In the genomic region with DNA sequence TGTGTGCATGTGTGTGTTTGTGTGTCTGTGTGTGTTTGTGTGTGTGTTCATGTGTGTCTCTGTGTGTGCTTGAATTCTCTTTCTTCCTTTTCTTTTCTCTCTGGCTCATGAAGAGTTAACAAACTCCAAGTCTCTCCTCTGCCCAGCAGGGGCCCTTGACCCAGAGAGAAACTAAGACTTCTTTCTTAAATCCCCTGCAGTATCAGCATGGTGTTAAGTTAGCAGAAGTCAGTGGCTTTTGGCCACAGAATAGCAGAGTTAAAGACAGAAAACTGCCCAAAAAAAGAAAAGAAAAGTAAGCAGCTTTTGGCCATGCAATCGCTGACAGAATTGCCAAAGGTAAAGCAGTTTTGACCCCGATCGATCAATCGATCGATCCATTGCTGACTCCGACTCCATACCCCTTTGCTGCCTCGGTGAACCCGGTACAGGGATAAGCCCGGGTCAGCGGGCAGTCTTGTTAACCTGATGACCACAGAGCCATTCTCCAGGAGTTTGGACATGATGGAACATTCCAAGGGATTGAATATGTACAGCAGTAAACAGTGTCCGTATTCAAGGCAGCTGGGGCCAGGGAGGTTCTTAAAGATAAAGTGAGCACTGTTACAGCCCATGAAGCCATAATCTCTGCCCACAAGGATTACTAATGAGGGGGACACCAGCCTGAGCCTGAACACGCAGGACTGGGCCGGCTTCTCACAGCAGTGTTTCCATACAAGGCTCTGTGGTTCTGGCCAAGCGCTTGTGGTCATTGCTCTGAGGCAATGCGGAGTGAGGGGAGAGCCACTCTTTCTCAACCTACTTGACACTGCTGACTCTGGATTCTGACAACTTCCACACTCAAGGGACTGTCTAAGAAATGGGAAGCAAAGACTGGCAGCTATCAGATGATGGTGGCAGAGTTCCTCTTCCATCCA, we compare ENCODE assay signal across 9 mouse cellular contexts. TPM values are rescaled to one million over a fixed set of nuclear protein-coding genes. Genes with fewer than 3 reads are reported as not detected.
A peak's percentile ranks its signal among the peaks of the same experiment; 100 is the strongest.
DNase-seq lines count a peak whose midpoint lies in the region; ATAC-seq and TF ChIP-seq lines count a peak whose summit lies in the region.
"Had no signal": no experiment of that assay in that cellular context is flagged by ENCODE, and none has a peak within 500 bp of the region (broad histone marks: within the 10 kb centered on the region; RNA-seq: fewer than 3 reads in every experiment).

No protein-coding gene starts in this region.

- TF ChIP-seq EP300 in stomach, postnatal 0 days (optimal IDR thresholded peaks at IDR 0.05): no peak

- H3K4me2 ChIP-seq in liver, embryonic 13.5 days: peak overlapping the region; percentile 62
- peak overlapping the region; percentile 18; the same call in 1 of the 2 replicates for H3K4me2 ChIP-seq in stomach, postnatal 0 days (replicated peaks; ENCODE audit: low read depth)

- peaks cover 89% of the 10 kb centered on the region for H3K4me1 ChIP-seq in liver, embryonic 13.5 days (replicated peaks)
- H3K4me1 ChIP-seq in stomach, postnatal 0 days (replicated peaks; ENCODE audit: control insufficient read depth, insufficient read depth): peaks cover 2% of the 10 kb centered on the region; the same call in 1 of the 2 replicates

- no peaks in the 10 kb centered on the region for H3K9me3 ChIP-seq in liver, embryonic 13.5 days (replicated peaks)
- no peaks in the 10 kb centered on the region for H3K9me3 ChIP-seq in stomach, postnatal 0 days (ENCODE audit: control insufficient read depth, low read length)

- no peaks in the 10 kb centered on the region for H3K27me3 ChIP-seq in liver, embryonic 13.5 days
- H3K27me3 ChIP-seq in stomach, postnatal 0 days (ENCODE audit: control insufficient read depth, insufficient read depth, low read length): no peaks in the 10 kb centered on the region

- H3K4me3 ChIP-seq in gastrocnemius, adult 2 months: no peak overlapping the region
- peak overlapping the region; percentile 33 for H3K4me3 ChIP-seq in liver, embryonic 13.5 days (replicated peaks)
- no peak overlapping the region for H3K4me3 ChIP-seq in stomach, postnatal 0 days (ENCODE audit: low read depth, low read length)

- no peak for TF ChIP-seq CTCF in gastrocnemius, adult 2 months (IDR thresholded peaks at IDR 0.05)
- no peak for TF ChIP-seq CTCF in stomach, postnatal 0 days (IDR thresholded peaks at IDR 0.05; ENCODE audit: low read depth)

- H3K9ac ChIP-seq in liver, embryonic 13.5 days: peak overlapping the region; percentile 77
- peak overlapping the region; percentile 18; the same call in 1 of the 2 replicates for H3K9ac ChIP-seq in stomach, postnatal 0 days (ENCODE audit: low read length)

- 34% methylated on average over 15 of the region's 15 CpGs for WGBS in liver, embryonic 13.5 days (ENCODE audit: insufficient replicate concordance)
- 20% methylated on average over 15 of the region's 15 CpGs for WGBS in stomach, postnatal 0 days

- H3K27ac ChIP-seq in gastrocnemius, adult 2 months: peak overlapping the region; percentile 1; the same call in 1 of the 2 replicates
- peak overlapping the region; percentile 98 for H3K27ac ChIP-seq in liver, embryonic 13.5 days
- H3K27ac ChIP-seq in stomach, postnatal 0 days (replicated peaks): peak overlapping the region; percentile 63

- peaks cover 24% of the 10 kb centered on the region for H3K36me3 ChIP-seq in liver, embryonic 13.5 days
- H3K36me3 ChIP-seq in stomach, postnatal 0 days (ENCODE audit: control insufficient read depth, insufficient read depth, low read length): no peaks in the 10 kb centered on the region

- intact Hi-C loops in gastrocnemius, adult 2 months (cut with DNase I): no loop called here

- ATAC-seq in liver, embryonic 13.5 days (ENCODE audit: low read depth): peak; percentile 62
- ATAC-seq in stomach, postnatal 0 days (ENCODE audit: low FRiP score, low TSS enrichment): peak; percentile 67

- DNase-seq in gastrocnemius, adult 2 months: no peak
- DNase-seq in gastrocnemius, postnatal 4 days (ENCODE audit: low spot score in 2 of 2): no peak
- DNase-seq in spleen, adult 12 weeks (ENCODE audit: low spot score): peak; percentile 40
- no peak for DNase-seq in spleen, postnatal 14 days (ENCODE audit: low spot score in 2 of 2)
- DNase-seq in liver, embryonic 13.5 days: peak; percentile 59
- DNase-seq in stomach, postnatal 0 days (ENCODE audit: low spot score): no peak
- DNase-seq in yolk sac, embryonic 10.5 days (ENCODE audit: low spot score): no peak
- no peak for DNase-seq in ovary, postnatal 14 days (ENCODE audit: low spot score)

RNA-seq across cellular contexts. Expression of gene Fam213b, which starts 11.9 kb away (rescaled TPM):
- total RNA-seq in gastrocnemius, adult 2 months (2021): 100 to 1,000 TPM in 1 of 2 experiments, 10 to 100 TPM in 1; 67.9 to 100 TPM
- total RNA-seq in gastrocnemius, postnatal 4 days (2021): 100 to 1,000 TPM; 100 to 112 TPM
- 9.0 and 9.2 TPM in 2 replicates for polyA plus RNA-seq in liver, embryonic 13.5 days (2015; fragmentation: Nextera tagmentation; extraction: Ambion mirVana)
- 62.1 and 65.4 TPM in 2 replicates for polyA plus RNA-seq in stomach, postnatal 0 days (2015; fragmentation: Nextera tagmentation; extraction: Ambion mirVana)

RNA-seq across cellular contexts. Expression of gene Tnfrsf14, which starts 17.5 kb away (rescaled TPM):
- total RNA-seq in gastrocnemius, adult 2 months (2021): 1 to 10 TPM; 1.1 to 2.5 TPM
- total RNA-seq in gastrocnemius, postnatal 4 days (2021): 1 to 10 TPM; 3.2 to 4.3 TPM
- polyA plus RNA-seq in liver, embryonic 13.5 days (2015; fragmentation: Nextera tagmentation; extraction: Ambion mirVana): 49.5 and 51.7 TPM in 2 replicates
- 0.61 TPM in 2 replicates for polyA plus RNA-seq in stomach, postnatal 0 days (2015; fragmentation: Nextera tagmentation; extraction: Ambion mirVana)
- polyA plus RNA-seq: neural tube, embryonic 14.5 days had no signal

RNA-seq across cellular contexts. Expression of gene Mmel1, which starts 41.5 kb away (rescaled TPM):
- not detected for total RNA-seq in gastrocnemius, adult 2 months (2021)
- total RNA-seq in gastrocnemius, postnatal 4 days (2021): under 1 TPM; 0.34 to 0.62 TPM
- polyA plus RNA-seq in liver, embryonic 13.5 days (2015; fragmentation: Nextera tagmentation; extraction: Ambion mirVana): 2.4 TPM in 2 replicates
- polyA plus RNA-seq in stomach, postnatal 0 days (2015; fragmentation: Nextera tagmentation; extraction: Ambion mirVana): not detected in 2 replicates

RNA-seq across cellular contexts. Expression of gene Hes5, which starts 49.9 kb away (rescaled TPM):
- total RNA-seq in gastrocnemius, adult 2 months (2021): not detected
- under 1 TPM; 0.49 to 0.67 TPM for total RNA-seq in gastrocnemius, postnatal 4 days (2021)
- polyA plus RNA-seq in liver, embryonic 13.5 days (2015; fragmentation: Nextera tagmentation; extraction: Ambion mirVana): 0.08 and 0.23 TPM in 2 replicates
- polyA plus RNA-seq in stomach, postnatal 0 days (2015; fragmentation: Nextera tagmentation; extraction: Ambion mirVana): 0.24 and 0.36 TPM in 2 replicates

RNA-seq across cellular contexts. Expression of gene Pank4, which starts 53.1 kb away (rescaled TPM):
- 10 to 100 TPM; 33.8 to 43.6 TPM for total RNA-seq in gastrocnemius, adult 2 months (2021)
- 10 to 100 TPM; 27.4 to 29.9 TPM for total RNA-seq in gastrocnemius, postnatal 4 days (2021)
- polyA plus RNA-seq in liver, embryonic 13.5 days (2015; fragmentation: Nextera tagmentation; extraction: Ambion mirVana): 23.9 and 27.0 TPM in 2 replicates
- 14.8 and 14.9 TPM in 2 replicates for polyA plus RNA-seq in stomach, postnatal 0 days (2015; fragmentation: Nextera tagmentation; extraction: Ambion mirVana)

Comparison
In these comparisons a context has a peak if more than half of its experiments do, and no peak if none do; other contexts are left out.
1. DNase-seq: peak in spleen, adult 12 weeks (single experiment) and liver, embryonic 13.5 days (single experiment); none in gastrocnemius, adult 2 months (single experiment), gastrocnemius, postnatal 4 days (0 of 2), spleen, postnatal 14 days (0 of 2), stomach, postnatal 0 days (single experiment), yolk sac, embryonic 10.5 days (single experiment) and ovary, postnatal 14 days (single experiment).
2. H3K27ac ChIP-seq: peak in every context shown above with its lines; median percentile 98 in liver, embryonic 13.5 days; 63 in stomach, postnatal 0 days; 1 in gastrocnemius, adult 2 months.